Mouse (Mus musculus): ENCODE measurements around the gene Hspbp1. TPM values are rescaled to one million over a fixed set of nuclear protein-coding genes. Genes with fewer than 3 reads are reported as not detected.

Gene Hspbp1
- total RNA-seq, 1 experiment from 2014 or later = 43.6 TPM

- peak; percentile 63 for ATAC-seq (replicated peaks; ENCODE audit: low read depth, poor library complexity, severe bottlenecking)
These were observed 14.1 kb downstream of the Hspbp1 start for GRCm38 (mm10) chr7:4670655-4671255.

GRCm38 (mm10) chr7:4669156-4669555, 15.7 kb downstream of the Hspbp1 start:
- ATAC-seq (replicated peaks; ENCODE audit: low read depth, poor library complexity, severe bottlenecking) = no peak

- ATAC-seq (replicated peaks; ENCODE audit: low read depth, poor library complexity, severe bottlenecking) = no peak
These were observed 16.4 kb downstream of the Hspbp1 start for GRCm38 (mm10) chr7:4668506-4668905.

GRCm38 (mm10) chr7:4666871-4667270, 18.0 kb downstream of the Hspbp1 start:
- ATAC-seq (replicated peaks; ENCODE audit: low read depth, poor library complexity, severe bottlenecking) = no peak

GRCm38 (mm10) chr7:4663742-4664141, 21.1 kb downstream of the Hspbp1 start:
- no peak for ATAC-seq (replicated peaks; ENCODE audit: low read depth, poor library complexity, severe bottlenecking)

- ATAC-seq (replicated peaks; ENCODE audit: low read depth, poor library complexity, severe bottlenecking) = no peak
These were observed 21.7 kb downstream of the Hspbp1 start for GRCm38 (mm10) chr7:4663179-4663578.

- ATAC-seq (replicated peaks; ENCODE audit: low read depth, poor library complexity, severe bottlenecking) = no peak
These were observed 24.9 kb downstream of the Hspbp1 start for GRCm38 (mm10) chr7:4659911-4660443.

GRCm38 (mm10) chr7:4658912-4659551, 25.8 kb downstream of the Hspbp1 start, which contains the start of gene Ppp6r1:
TSS of gene Ppp6r1 (minus strand) at chr7:4659019.
- peak; percentile 77 for ATAC-seq (replicated peaks; ENCODE audit: low read depth, poor library complexity, severe bottlenecking)

- no peak for ATAC-seq (replicated peaks; ENCODE audit: low read depth, poor library complexity, severe bottlenecking)
These were observed 26.6 kb downstream of the Hspbp1 start for GRCm38 (mm10) chr7:4658128-4658907.

GRCm38 (mm10) chr7:4657521-4658127, 27.2 kb downstream of the Hspbp1 start:
- ATAC-seq (replicated peaks; ENCODE audit: low read depth, poor library complexity, severe bottlenecking) = no peak

- ATAC-seq (replicated peaks; ENCODE audit: low read depth, poor library complexity, severe bottlenecking) = no peak
These were observed 28.1 kb downstream of the Hspbp1 start for GRCm38 (mm10) chr7:4656818-4657217.

GRCm38 (mm10) chr7:4655916-4656315, 29.0 kb downstream of the Hspbp1 start:
- no peak for ATAC-seq (replicated peaks; ENCODE audit: low read depth, poor library complexity, severe bottlenecking)

GRCm38 (mm10) chr7:4655393-4655792, 29.5 kb downstream of the Hspbp1 start:
- ATAC-seq (replicated peaks; ENCODE audit: low read depth, poor library complexity, severe bottlenecking) = no peak

- no peak for ATAC-seq (replicated peaks; ENCODE audit: low read depth, poor library complexity, severe bottlenecking)
These were observed 30.6 kb downstream of the Hspbp1 start for GRCm38 (mm10) chr7:4654221-4654620.

GRCm38 (mm10) chr7:4653780-4654179, 31.1 kb downstream of the Hspbp1 start:
- peak; percentile 83 for ATAC-seq (replicated peaks; ENCODE audit: low read depth, poor library complexity, severe bottlenecking)

GRCm38 (mm10) chr7:4653351-4653750, 31.5 kb downstream of the Hspbp1 start:
- no peak for ATAC-seq (replicated peaks; ENCODE audit: low read depth, poor library complexity, severe bottlenecking)

GRCm38 (mm10) chr7:4652726-4653125, 32.1 kb downstream of the Hspbp1 start:
- ATAC-seq (replicated peaks; ENCODE audit: low read depth, poor library complexity, severe bottlenecking) = no peak

- ATAC-seq (replicated peaks; ENCODE audit: low read depth, poor library complexity, severe bottlenecking) = no peak
These were observed 33.3 kb downstream of the Hspbp1 start for GRCm38 (mm10) chr7:4651581-4651980.

- ATAC-seq (replicated peaks; ENCODE audit: low read depth, poor library complexity, severe bottlenecking) = 0 out of 2 replicates have a peak, but pooled peaks have one; percentile 12
These were observed 36.9 kb downstream of the Hspbp1 start for GRCm38 (mm10) chr7:4647992-4648391.

- ATAC-seq (replicated peaks; ENCODE audit: low read depth, poor library complexity, severe bottlenecking) = peak; percentile 92
These were observed 37.6 kb downstream of the Hspbp1 start for GRCm38 (mm10) chr7:4647291-4647690.

Measured in common myeloid progenitor, adult 5-6 weeks (primary cell).